Mouse (Mus musculus) spleen, adult 18-20 months (tissue): Measurements from ENCODE around the gene Ccdc78.

Experiments
- DNase-seq, 2 experiments: peaks; one replicate each; pipeline ENCODE4 v3.0.0; 2022; ENCODE audit warnings: mixed read lengths in 2 of 2

The Ccdc78 gene

GRCm38 (mm10) chr17:25835301-25835700 is 48.9 kb downstream of the Ccdc78 start:
- DNase-seq, result no peak

DNA sequence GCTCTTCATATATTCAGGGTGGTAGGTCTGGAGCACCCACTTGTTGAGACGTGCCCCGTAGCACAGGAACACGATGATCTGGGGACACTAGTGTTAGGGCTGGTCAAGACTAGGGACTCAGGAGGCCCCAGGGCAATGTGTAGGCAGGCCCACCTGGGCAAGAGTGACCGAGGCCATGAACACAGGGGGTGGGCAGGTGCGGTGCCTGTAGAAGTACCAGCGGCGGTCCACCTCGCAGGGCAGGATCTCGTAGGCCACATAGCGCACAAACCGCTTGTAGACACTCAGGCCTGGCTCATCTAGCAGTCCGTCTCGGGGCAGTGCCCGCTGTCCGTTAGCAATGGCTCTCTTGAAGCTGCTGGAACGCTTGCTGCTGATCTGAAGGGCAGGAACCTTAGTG is 49.4 kb downstream of the Ccdc78 start:
- no peak for DNase-seq

DNA sequence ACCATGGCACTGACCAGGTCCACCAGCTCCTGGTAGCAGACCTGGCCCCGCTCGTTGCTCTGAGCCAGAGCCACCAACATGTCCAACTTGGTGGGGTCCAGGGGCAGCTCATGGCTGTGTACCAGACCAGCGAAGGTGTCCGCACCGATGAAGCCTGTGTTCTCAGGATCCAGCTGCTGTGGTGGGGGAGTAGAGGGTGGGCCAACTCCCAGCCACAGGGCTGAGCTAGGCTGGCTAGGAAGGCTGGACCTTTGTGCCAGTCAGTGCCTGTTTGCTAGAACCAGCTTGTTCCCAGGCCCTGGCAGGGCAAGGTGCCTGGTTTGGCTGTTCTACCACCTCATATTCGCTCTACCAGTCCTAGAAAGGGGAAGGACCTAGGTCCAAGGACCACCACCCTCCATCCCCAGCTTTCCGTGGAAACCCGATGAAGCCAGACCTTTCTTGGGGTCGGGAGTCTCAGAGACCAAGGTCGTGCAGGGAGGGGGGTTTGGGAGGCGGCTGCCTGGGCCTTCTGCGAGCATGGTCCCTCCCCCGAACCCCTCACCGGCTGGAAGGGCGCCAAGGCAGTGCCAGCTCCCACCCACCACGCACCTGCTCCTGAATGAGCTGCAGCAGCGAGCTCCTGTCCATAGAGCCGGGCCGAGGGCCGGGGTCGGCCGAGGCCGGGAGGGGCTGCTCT is 50.2 kb downstream of the Ccdc78 start:
- DNase-seq, result no peak

DNA sequence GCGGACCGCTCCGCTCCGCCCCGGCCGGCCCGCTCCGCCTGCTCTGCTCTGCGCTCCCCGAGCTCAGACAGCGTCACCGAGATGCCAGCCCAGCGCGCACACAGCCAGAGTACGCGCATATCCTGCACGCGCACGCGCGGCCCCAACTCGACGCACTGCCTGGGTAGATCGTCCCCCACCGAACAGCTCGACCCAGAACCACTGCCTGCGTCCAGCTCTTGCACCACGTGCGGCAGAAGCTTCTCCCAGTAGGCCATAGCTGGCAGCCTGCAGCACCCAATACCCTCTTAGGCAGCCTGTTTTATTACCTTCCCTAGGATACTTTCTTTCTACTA is 50.7 kb downstream of the Ccdc78 start, which contains the start of gene Rhbdl1:
Gene Rhbdl1, minus strand, starts transcription at position 220 of the 335 bp plus-strand sequence.
- peak in 1 of 2 experiments; percentile 34 for DNase-seq

DNA sequence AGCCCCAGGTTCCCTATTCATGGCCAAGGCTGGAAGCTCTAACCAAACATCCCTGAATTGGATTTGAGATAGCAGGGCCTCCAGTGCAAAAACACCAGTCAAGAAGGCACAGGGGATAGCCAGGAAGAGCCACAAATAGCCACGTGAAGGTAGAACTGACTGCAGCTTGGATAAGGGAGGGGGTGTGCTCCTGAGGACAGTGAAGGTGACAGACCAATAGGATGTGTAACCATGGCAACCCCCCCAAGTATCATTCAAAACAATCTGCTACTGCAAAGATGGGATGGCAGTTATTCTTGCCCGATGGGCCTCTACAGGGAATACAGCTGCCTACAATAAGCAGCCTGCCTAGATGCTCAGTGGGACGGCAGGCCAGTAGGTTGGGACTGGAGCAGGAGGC is 51.2 kb downstream of the Ccdc78 start:
- DNase-seq, result no peak

- DNase-seq, result no peak
Observed at GRCm38 (mm10) chr17:25838904-25839303, 52.5 kb downstream of the Ccdc78 start.

DNA sequence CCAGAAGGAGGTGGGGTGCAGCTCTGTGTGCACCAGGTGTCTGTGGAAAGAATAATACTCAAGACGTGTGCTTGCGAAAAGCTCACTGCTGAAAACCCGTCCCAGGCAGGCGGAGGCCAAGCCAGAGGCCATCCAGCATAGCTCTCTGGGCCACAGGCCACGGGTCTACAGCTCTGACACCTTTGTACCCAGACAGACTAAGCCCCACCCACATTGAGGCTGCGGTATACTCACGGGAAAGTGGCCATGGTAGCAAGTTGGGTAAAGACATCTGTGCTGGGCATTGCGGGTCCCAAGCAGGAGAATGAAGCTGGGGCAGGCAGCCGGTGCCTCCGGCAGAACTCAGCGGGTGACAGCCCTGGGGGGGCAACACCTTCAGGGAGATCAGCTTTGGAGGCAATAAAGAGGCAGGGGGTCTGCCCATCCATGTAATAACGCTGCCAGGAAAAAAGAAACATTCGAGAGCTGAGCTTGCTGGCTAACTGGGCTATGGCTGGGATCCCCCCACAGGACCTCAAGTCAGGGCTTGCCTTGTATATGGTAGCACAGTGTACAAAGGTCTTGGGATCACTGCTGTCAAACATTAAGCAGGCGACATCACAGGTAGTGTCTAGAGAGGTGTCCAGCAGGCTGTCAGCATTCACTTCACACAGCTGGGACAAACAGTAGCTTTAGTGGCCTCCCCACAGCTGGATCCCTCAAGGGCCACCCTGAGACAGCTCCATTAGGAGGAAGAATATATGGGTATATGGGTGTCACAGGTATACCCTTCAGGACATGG is 53.3 kb downstream of the Ccdc78 start:
- no peak for DNase-seq
